Mouse (Mus musculus): Measurements from ENCODE around the gene Tanc1. TPM values are rescaled to one million over a fixed set of nuclear protein-coding genes. Genes with fewer than 3 reads are reported as not detected.

Tanc1 gene
- total and polyA plus RNA-seq, 3 experiments, result 0.03 to 6.9 (median 0.49) TPM

DNA sequence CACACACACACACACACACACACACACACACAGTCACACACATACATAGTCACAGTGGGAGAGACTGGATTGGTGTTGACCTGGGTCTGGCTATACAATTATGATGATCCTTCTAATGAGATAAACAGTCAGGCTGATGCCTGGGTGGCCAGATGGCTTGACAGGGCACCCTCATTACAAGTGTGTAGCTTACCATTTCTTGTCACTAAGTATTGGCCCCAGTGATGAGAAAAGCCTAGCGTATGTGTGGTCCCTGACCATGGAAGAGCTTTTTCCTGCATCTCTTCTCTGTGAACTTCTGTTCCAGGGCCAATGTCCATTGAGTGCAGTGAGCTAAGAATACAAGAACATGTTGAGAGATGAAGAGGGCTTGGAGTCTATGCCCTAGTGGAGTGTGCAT, 200.8 kb downstream of the Tanc1 start:
- peaks cover 24% of the 10 kb centered on the region for H3K27me3 ChIP-seq (ENCODE audit: insufficient read depth, low read length)
- DNase-seq (ENCODE audit: low spot score), result no peak
- H3K4me3 ChIP-seq (ENCODE audit: low read depth, low read length), result no peak overlapping the region
- no peaks in the 10 kb centered on the region for H3K4me1 ChIP-seq (ENCODE audit: insufficient read depth, low read depth, low read length)
- no peaks in the 10 kb centered on the region for H3K9me3 ChIP-seq (replicated peaks)
- no peaks in the 10 kb centered on the region for H3K36me3 ChIP-seq (replicated peaks)
- TF ChIP-seq GATA1 (IDR thresholded peaks at IDR 0.05; ENCODE audit: borderline replicate concordance, low read length), result no peak
- TF ChIP-seq CTCF (IDR thresholded peaks at IDR 0.05; ENCODE audit: low read depth, low read length), result no peak
- no peak for TF ChIP-seq TAL1 (conservative IDR thresholded peaks at IDR 0.05; ENCODE audit: low read depth, low read length)
- no peak for TF ChIP-seq POLR2AphosphoS5 (IDR thresholded peaks at IDR 0.05; ENCODE audit: insufficient replicate concordance, low read depth, low read length)
- no peak for TF ChIP-seq GATA2 (IDR thresholded peaks at IDR 0.05; ENCODE audit: borderline replicate concordance, low read depth, low read length)
- ATAC-seq (ENCODE audit: extremely low read depth, insufficient number of reproducible peaks, low FRiP score, poor library complexity, severe bottlenecking), result no peak

DNA sequence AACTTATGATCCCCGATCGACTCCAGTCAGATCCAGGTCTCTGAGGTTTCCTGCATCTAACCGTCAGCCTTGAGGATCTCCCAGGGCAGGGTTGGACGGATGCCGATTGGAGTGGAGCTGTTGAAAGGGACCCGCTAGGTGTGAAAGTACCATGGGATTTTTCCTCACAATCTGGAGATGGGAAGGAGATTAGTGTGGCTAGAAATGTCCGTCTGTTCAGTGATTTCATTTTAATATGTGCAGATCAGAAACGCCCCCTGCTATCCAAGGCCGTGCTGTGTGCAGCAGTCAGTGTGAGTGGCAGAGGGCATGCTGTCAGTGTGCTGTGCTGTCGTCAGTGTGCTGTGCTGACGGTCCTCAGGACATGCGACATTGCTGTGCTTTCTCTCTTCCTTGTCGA, 201.6 kb downstream of the Tanc1 start:
- Histone ChIP-seq H3K9me3 (replicated peaks) (no peaks in the 10 kb centered on the region), H3K36me3 (replicated peaks) (no peaks in the 10 kb centered on the region), H3K4me3 (ENCODE audit: low read depth, low read length) (no peak overlapping the region), H3K4me1 (ENCODE audit: insufficient read depth, low read depth, low read length) (no peaks in the 10 kb centered on the region), H3K27me3 (ENCODE audit: insufficient read depth, low read length) (peaks cover 21% of the 10 kb centered on the region)
- DNase-seq (ENCODE audit: low spot score), result no peak
- TF ChIP-seq TAL1 (conservative IDR thresholded peaks at IDR 0.05; ENCODE audit: low read depth, low read length), result no peak
- TF ChIP-seq GATA2 (IDR thresholded peaks at IDR 0.05; ENCODE audit: borderline replicate concordance, low read depth, low read length), result no peak
- no peak for TF ChIP-seq CTCF (IDR thresholded peaks at IDR 0.05; ENCODE audit: low read depth, low read length)
- ATAC-seq (ENCODE audit: extremely low read depth, insufficient number of reproducible peaks, low FRiP score, poor library complexity, severe bottlenecking), result no peak; the same call in 1 of the 2 replicates

GRCm38 (mm10) chr2:59814997-59815396, 203.2 kb downstream of the Tanc1 start:
- H3K4me3 ChIP-seq (ENCODE audit: low read depth, low read length), result no peak overlapping the region
- H3K9me3 ChIP-seq (replicated peaks), result no peaks in the 10 kb centered on the region
- DNase-seq (ENCODE audit: low spot score) (no peak), ATAC-seq (ENCODE audit: extremely low read depth, insufficient number of reproducible peaks, low FRiP score, poor library complexity, severe bottlenecking) (no peak)
- TF ChIP-seq POLR2AphosphoS5 (IDR thresholded peaks at IDR 0.05; ENCODE audit: insufficient replicate concordance, low read depth, low read length), result no peak
- no peak for TF ChIP-seq GATA1 (IDR thresholded peaks at IDR 0.05; ENCODE audit: borderline replicate concordance, low read length)
- no peak for TF ChIP-seq TAL1 (conservative IDR thresholded peaks at IDR 0.05; ENCODE audit: low read depth, low read length)
- no peak for TF ChIP-seq CTCF (IDR thresholded peaks at IDR 0.05; ENCODE audit: low read depth, low read length)
- no peak for TF ChIP-seq GATA2 (IDR thresholded peaks at IDR 0.05; ENCODE audit: borderline replicate concordance, low read depth, low read length)
- peaks cover 19% of the 10 kb centered on the region for H3K27me3 ChIP-seq (ENCODE audit: insufficient read depth, low read length)
- H3K36me3 ChIP-seq (replicated peaks), result no peaks in the 10 kb centered on the region
- H3K4me1 ChIP-seq (ENCODE audit: insufficient read depth, low read depth, low read length), result no peaks in the 10 kb centered on the region

DNA sequence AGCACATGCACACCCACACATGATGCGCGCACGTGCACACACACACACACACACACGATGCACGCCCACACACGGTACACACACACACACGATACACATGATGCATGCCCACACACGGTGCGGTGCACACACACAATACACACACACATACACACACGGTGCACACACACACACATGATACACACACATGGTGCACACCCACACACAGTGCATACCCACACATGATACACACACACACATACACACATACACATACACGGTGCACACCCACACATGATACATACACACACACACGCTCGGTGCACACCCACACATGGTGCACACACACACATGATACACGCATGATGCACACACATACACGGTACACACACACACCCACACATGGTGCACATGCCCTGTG, 206.8 kb downstream of the Tanc1 start:
- H3K4me1 ChIP-seq (ENCODE audit: insufficient read depth, low read depth, low read length), result no peaks in the 10 kb centered on the region
- no peaks in the 10 kb centered on the region for H3K36me3 ChIP-seq (replicated peaks)
- TF ChIP-seq CTCF (IDR thresholded peaks at IDR 0.05; ENCODE audit: low read depth, low read length) (no peak), POLR2AphosphoS5 (IDR thresholded peaks at IDR 0.05; ENCODE audit: insufficient replicate concordance, low read depth, low read length) (peak; percentile 67; the same call in 1 of the 2 replicates)
- H3K27me3 ChIP-seq (ENCODE audit: insufficient read depth, low read length), result peaks cover 22% of the 10 kb centered on the region
- ATAC-seq (ENCODE audit: extremely low read depth, insufficient number of reproducible peaks, low FRiP score, poor library complexity, severe bottlenecking) (no peak), DNase-seq (ENCODE audit: low spot score) (no peak)
- no peak overlapping the region; the same call in 1 of the 2 replicates for H3K4me3 ChIP-seq (ENCODE audit: low read depth, low read length)
- no peaks in the 10 kb centered on the region for H3K9me3 ChIP-seq (replicated peaks)

GRCm38 (mm10) chr2:59819415-59819814, 207.6 kb downstream of the Tanc1 start:
- no peak for TF ChIP-seq GATA1 (IDR thresholded peaks at IDR 0.05; ENCODE audit: borderline replicate concordance, low read length)
- no peak for TF ChIP-seq CTCF (IDR thresholded peaks at IDR 0.05; ENCODE audit: low read depth, low read length)
- TF ChIP-seq POLR2AphosphoS5 (IDR thresholded peaks at IDR 0.05; ENCODE audit: insufficient replicate concordance, low read depth, low read length), result no peak
- TF ChIP-seq GATA2 (IDR thresholded peaks at IDR 0.05; ENCODE audit: borderline replicate concordance, low read depth, low read length), result no peak
- TF ChIP-seq TAL1 (conservative IDR thresholded peaks at IDR 0.05; ENCODE audit: low read depth, low read length), result no peak

GRCm38 (mm10) chr2:59820088-59820487, 208.2 kb downstream of the Tanc1 start:
- no peak for ATAC-seq (ENCODE audit: extremely low read depth, insufficient number of reproducible peaks, low FRiP score, poor library complexity, severe bottlenecking)
- Histone ChIP-seq H3K4me1 (ENCODE audit: insufficient read depth, low read depth, low read length) (no peaks in the 10 kb centered on the region), H3K9me3 (replicated peaks) (no peaks in the 10 kb centered on the region), H3K36me3 (replicated peaks) (no peaks in the 10 kb centered on the region), H3K27me3 (ENCODE audit: insufficient read depth, low read length) (peaks cover 32% of the 10 kb centered on the region), H3K4me3 (ENCODE audit: low read depth, low read length) (no peak overlapping the region)
- DNase-seq (ENCODE audit: low spot score), result no peak
- TF ChIP-seq CTCF (IDR thresholded peaks at IDR 0.05; ENCODE audit: low read depth, low read length), result no peak
- TF ChIP-seq GATA1 (IDR thresholded peaks at IDR 0.05; ENCODE audit: borderline replicate concordance, low read length), result no peak

More at GRCm38 (mm10) chr2:59819415-59819814, 207.6 kb downstream of the Tanc1 start:
- no peaks in the 10 kb centered on the region for H3K4me1 ChIP-seq (ENCODE audit: insufficient read depth, low read depth, low read length)
- ATAC-seq (ENCODE audit: extremely low read depth, insufficient number of reproducible peaks, low FRiP score, poor library complexity, severe bottlenecking) (no peak), DNase-seq (ENCODE audit: low spot score) (no peak)
- no peak overlapping the region for H3K4me3 ChIP-seq (ENCODE audit: low read depth, low read length)
- no peaks in the 10 kb centered on the region for H3K36me3 ChIP-seq (replicated peaks)
- H3K27me3 ChIP-seq (ENCODE audit: insufficient read depth, low read length), result peaks cover 28% of the 10 kb centered on the region
- H3K9me3 ChIP-seq (replicated peaks), result no peaks in the 10 kb centered on the region

DNA sequence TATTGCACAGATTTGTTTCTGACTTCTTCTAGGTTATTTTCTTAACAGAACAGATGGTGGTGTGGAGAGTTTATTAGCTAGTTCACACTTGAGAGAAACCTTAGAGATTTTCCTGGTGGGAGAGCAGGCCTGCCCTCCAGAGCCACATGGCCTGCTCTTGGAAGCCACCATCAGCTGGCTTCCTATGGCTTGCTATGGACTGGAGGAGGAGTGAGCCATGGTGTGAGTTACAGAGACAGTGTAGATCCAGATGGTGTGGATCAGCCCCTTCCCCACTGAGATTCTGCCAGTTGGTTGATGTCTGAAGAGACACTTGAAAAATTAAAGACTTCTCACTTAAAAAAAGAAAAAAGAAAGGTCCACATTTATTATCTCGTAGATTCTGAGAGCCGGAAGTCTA, 209.2 kb downstream of the Tanc1 start:
- no peak for TF ChIP-seq POLR2AphosphoS5 (IDR thresholded peaks at IDR 0.05; ENCODE audit: insufficient replicate concordance, low read depth, low read length)
- TF ChIP-seq CTCF (IDR thresholded peaks at IDR 0.05; ENCODE audit: low read depth, low read length), result no peak
- TF ChIP-seq GATA2 (IDR thresholded peaks at IDR 0.05; ENCODE audit: borderline replicate concordance, low read depth, low read length), result no peak
- TF ChIP-seq TAL1 (conservative IDR thresholded peaks at IDR 0.05; ENCODE audit: low read depth, low read length), result no peak
- no peak for TF ChIP-seq GATA1 (IDR thresholded peaks at IDR 0.05; ENCODE audit: borderline replicate concordance, low read length)
- no peaks in the 10 kb centered on the region for H3K36me3 ChIP-seq (replicated peaks)

More for the DNA sequence above, 209.2 kb downstream of the Tanc1 start:
- Histone ChIP-seq H3K27me3 (ENCODE audit: insufficient read depth, low read length) (peaks cover 31% of the 10 kb centered on the region), H3K4me1 (ENCODE audit: insufficient read depth, low read depth, low read length) (no peaks in the 10 kb centered on the region), H3K4me3 (ENCODE audit: low read depth, low read length) (no peak overlapping the region), H3K9me3 (replicated peaks) (no peaks in the 10 kb centered on the region)
- ATAC-seq (ENCODE audit: extremely low read depth, insufficient number of reproducible peaks, low FRiP score, poor library complexity, severe bottlenecking) (no peak), DNase-seq (ENCODE audit: low spot score) (no peak)

Measured in G1E (cell line).